Mouse (Mus musculus) layer of hippocampus, adult 11-12 months (tissue): ENCODE data around the gene Gm10024.
"Not testable (repeated sequence)": the region's sequence is repeated elsewhere in the genome, so short reads cannot be mapped to it uniquely, and the experiment has no call there.

ENCODE experiments used
- DNase-seq: peaks from one replicate; pipeline ENCODE4 v3.0.0; 2022; ENCODE audit warnings: low spot score

Gm10024 gene

GRCm38 (mm10) chr10:77735928-77736327 lies 24.7 kb downstream of the Gm10024 start:
- no peak for DNase-seq

GRCm38 (mm10) chr10:77738929-77739328 lies 27.7 kb downstream of the Gm10024 start:
- no peak for DNase-seq

- not testable (repeated sequence) for DNase-seq
These were observed 30.8 kb downstream of the Gm10024 start, which contains the start of gene Gm18596 for GRCm38 (mm10) chr10:77741924-77742688. Gm18596 (minus strand) TSS chr10:77742638.

GRCm38 (mm10) chr10:77750686-77751085 lies 39.4 kb downstream of the Gm10024 start:
- DNase-seq = not testable (repeated sequence)

DNA sequence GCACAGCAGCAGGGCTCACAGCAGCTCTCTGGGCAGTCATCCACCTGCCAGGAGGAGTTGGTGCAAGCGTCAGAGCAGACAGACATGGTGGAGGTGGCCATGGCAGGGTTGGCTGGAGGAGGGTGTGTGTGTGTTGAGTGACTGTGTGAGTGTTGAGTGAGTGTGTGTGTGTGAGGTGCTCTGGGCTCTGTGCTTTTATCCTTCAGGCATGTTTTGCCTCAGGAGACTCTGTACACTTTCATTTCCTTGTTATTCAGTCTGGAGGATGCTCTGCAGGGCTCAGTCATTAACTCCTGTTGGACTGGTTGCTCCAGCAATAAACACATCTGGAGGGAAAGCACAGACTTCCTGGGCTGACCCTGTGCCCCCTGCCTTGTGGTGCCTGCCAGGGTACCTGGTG lies 40.0 kb downstream of the Gm10024 start, which contains the start of gene Gm9736:
TSS of gene Gm9736 (minus strand) at position 101 of the 400 bp plus-strand sequence.
- DNase-seq = not testable (repeated sequence)

DNA sequence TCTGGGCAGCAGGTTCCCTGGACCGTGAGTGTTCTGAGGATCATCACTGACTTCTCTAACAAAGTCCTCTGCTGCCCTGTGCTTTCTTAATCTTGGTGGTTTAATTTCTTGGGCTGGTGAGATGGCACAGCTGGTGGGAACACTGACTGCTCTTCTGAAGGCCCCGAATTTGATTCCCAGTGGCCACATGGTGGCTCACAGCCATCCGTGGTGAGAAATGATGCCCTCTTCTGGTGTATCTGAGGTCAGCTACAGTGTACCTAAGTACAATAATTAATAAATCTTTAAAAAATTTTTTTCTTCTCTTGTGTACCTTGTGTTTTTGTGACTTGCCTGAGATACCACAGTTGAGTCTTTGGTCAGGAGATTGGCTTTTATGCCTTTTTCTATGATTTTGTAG lies 41.1 kb downstream of the Gm10024 start:
- DNase-seq = not testable (repeated sequence)

- no peak for DNase-seq
These were observed 42.2 kb downstream of the Gm10024 start for GRCm38 (mm10) chr10:77753448-77753847.

DNA sequence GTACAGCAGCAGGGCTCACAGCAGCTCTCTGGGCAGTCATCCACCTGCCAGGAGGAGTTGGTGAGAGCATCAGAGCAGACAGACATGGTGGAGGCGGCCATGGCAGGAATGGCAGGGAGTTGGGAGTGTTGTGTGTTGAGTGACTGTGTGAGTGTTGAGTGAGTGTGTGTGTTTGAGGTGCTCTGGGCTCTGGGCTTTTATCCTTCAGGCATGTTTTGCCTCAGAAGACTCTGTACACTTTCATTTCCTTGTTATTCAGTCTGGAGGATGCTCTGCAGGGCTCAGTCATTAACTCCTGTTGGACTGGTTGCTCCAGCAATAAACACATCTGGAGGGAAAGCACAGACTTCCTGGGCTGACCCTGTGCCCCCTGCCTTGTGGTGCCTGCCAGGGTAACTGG lies 48.3 kb downstream of the Gm10024 start, which contains the start of gene Gm3233:
TSS of gene Gm3233 (minus strand) at position 101 of the 400 bp plus-strand sequence.
- DNase-seq = not testable (repeated sequence)
